Comparison of ENCODE assay signal across 11 mouse cellular contexts in the genomic region with DNA sequence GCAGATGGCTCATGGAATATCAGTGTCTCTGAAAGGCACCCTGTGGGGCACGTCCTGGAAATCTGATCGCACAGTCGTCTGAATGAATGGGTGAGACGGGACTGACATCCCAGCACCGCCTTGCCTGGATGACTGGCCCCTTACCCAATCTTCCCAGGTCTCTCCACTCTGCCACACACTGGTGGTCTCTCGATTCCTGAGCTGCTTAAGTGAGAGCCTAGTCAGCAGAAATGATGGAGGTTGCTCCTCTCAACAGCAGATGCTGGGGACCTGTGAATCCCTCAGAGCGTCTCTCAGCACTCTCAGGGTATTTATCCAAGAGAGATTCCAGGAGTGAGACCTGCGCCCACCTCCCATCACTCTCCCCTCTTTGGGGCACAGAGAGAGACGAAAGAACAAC. TPM values are rescaled to one million over a fixed set of nuclear protein-coding genes. Genes with fewer than 3 reads are reported as not detected.
A peak's percentile ranks its signal among the peaks of the same experiment; 100 is the strongest.
DNase-seq lines count a peak whose midpoint lies in the region; ATAC-seq and TF ChIP-seq lines count a peak whose summit lies in the region.
"Had no signal": no experiment of that assay in that cellular context is flagged by ENCODE, and none has a peak within 500 bp of the region (broad histone marks: within the 10 kb centered on the region; RNA-seq: fewer than 3 reads in every experiment).

No protein-coding gene starts in this region.

- ATAC-seq in lung, embryonic 14.5 days (ENCODE audit: insufficient read depth): no peak
- no peak for ATAC-seq in lung, postnatal 0 days
- ATAC-seq in embryonic facial prominence, embryonic 11.5 days (replicated peaks; ENCODE audit: insufficient number of reproducible peaks, low FRiP score, low TSS enrichment, low read depth): no peak
- ATAC-seq in hindbrain, postnatal 0 days: 0 out of 2 replicates have a peak, but pooled peaks have one; percentile 9
- ATAC-seq in midbrain, embryonic 13.5 days: no peak
- no peak for ATAC-seq in erythroid progenitor cell, adult 5-6 weeks (replicated peaks; ENCODE audit: low FRiP score, poor library complexity, severe bottlenecking)

- H3K27ac ChIP-seq in lung, embryonic 14.5 days (ENCODE audit: low read depth): no peak overlapping the region; the same call in 1 of the 2 replicates
- no peak overlapping the region for H3K27ac ChIP-seq in lung, postnatal 0 days (ENCODE audit: low read length)
- H3K27ac ChIP-seq in embryonic facial prominence, embryonic 11.5 days (replicated peaks; ENCODE audit: low read depth, low read length): no peak overlapping the region
- H3K27ac ChIP-seq in hindbrain, postnatal 0 days: no peak overlapping the region
- H3K27ac ChIP-seq in midbrain, embryonic 13.5 days: no peak overlapping the region

- no peak overlapping the region for H3K4me3 ChIP-seq in lung, embryonic 14.5 days (ENCODE audit: low read depth, low read length)
- H3K4me3 ChIP-seq in lung, postnatal 0 days (ENCODE audit: low read depth, low read length): no peak overlapping the region
- H3K4me3 ChIP-seq in embryonic facial prominence, embryonic 11.5 days (ENCODE audit: low read depth, low read length): no peak overlapping the region
- no peak overlapping the region for H3K4me3 ChIP-seq in hindbrain, postnatal 0 days (ENCODE audit: low read length)
- H3K4me3 ChIP-seq in midbrain, embryonic 13.5 days (replicated peaks): no peak overlapping the region

- H3K4me1 ChIP-seq in lung, embryonic 14.5 days (ENCODE audit: insufficient read depth): no peaks in the 10 kb centered on the region; the same call in none of the 2 replicates
- H3K4me1 ChIP-seq in lung, postnatal 0 days (ENCODE audit: insufficient read depth, low read depth, low read length): 0 out of 2 replicates have a peak, but pooled peaks cover 4% of the 10 kb centered on the region
- peaks cover 5% of the 10 kb centered on the region for H3K4me1 ChIP-seq in embryonic facial prominence, embryonic 11.5 days (ENCODE audit: control insufficient read depth, insufficient read depth, low read length)
- H3K4me1 ChIP-seq in hindbrain, postnatal 0 days (ENCODE audit: insufficient read depth, low read length): no peaks in the 10 kb centered on the region
- peaks cover 17% of the 10 kb centered on the region for H3K4me1 ChIP-seq in midbrain, embryonic 13.5 days (replicated peaks)

- no peak for DNase-seq in lung, embryonic 14.5 days
- DNase-seq in lung, postnatal 0 days (ENCODE audit: low spot score): no peak
- peak; percentile 32 for DNase-seq in embryonic facial prominence, embryonic 11.5 days (ENCODE audit: low spot score)
- no peak for DNase-seq in hindbrain, postnatal 0 days (ENCODE audit: low spot score)
- no peak for DNase-seq in adrenal gland, adult 2 months
- DNase-seq: adrenal gland, postnatal 14 days; cerebellum, adult 2 months; kidney, adult 11 months; thymus, postnatal 36 days had no signal

- no peak overlapping the region for H3K9ac ChIP-seq in lung, embryonic 14.5 days
- no peak overlapping the region for H3K9ac ChIP-seq in lung, postnatal 0 days (replicated peaks; ENCODE audit: low read depth)
- no peak overlapping the region for H3K9ac ChIP-seq in embryonic facial prominence, embryonic 11.5 days (replicated peaks; ENCODE audit: low read length)
- H3K9ac ChIP-seq in hindbrain, postnatal 0 days (replicated peaks; ENCODE audit: low read length): no peak overlapping the region
- H3K9ac ChIP-seq in midbrain, embryonic 13.5 days (replicated peaks): no peak overlapping the region; the same call in 1 of the 2 replicates

- H3K9me3 ChIP-seq in lung, embryonic 14.5 days (ENCODE audit: low read depth, low read length): no peaks in the 10 kb centered on the region
- no peaks in the 10 kb centered on the region for H3K9me3 ChIP-seq in lung, postnatal 0 days (ENCODE audit: low read length)
- H3K9me3 ChIP-seq in embryonic facial prominence, embryonic 11.5 days (replicated peaks; ENCODE audit: control insufficient read depth, low read length): no peaks in the 10 kb centered on the region
- no peaks in the 10 kb centered on the region for H3K9me3 ChIP-seq in hindbrain, postnatal 0 days (ENCODE audit: low read length)
- H3K9me3 ChIP-seq in midbrain, embryonic 13.5 days: no peaks in the 10 kb centered on the region

- no peaks in the 10 kb centered on the region for H3K27me3 ChIP-seq in lung, embryonic 14.5 days (ENCODE audit: insufficient read depth, low read length)
- H3K27me3 ChIP-seq in lung, postnatal 0 days (replicated peaks; ENCODE audit: insufficient read depth, low read length): no peaks in the 10 kb centered on the region
- H3K27me3 ChIP-seq in embryonic facial prominence, embryonic 11.5 days (ENCODE audit: control insufficient read depth, insufficient read depth, low read length): no peaks in the 10 kb centered on the region
- no peaks in the 10 kb centered on the region for H3K27me3 ChIP-seq in hindbrain, postnatal 0 days (ENCODE audit: insufficient read depth, low read length)
- H3K27me3 ChIP-seq in midbrain, embryonic 13.5 days: no peaks in the 10 kb centered on the region

- 21% methylated on average over 9 of the region's 9 CpGs for WGBS in lung, embryonic 14.5 days
- 45% methylated on average over 9 of the region's 9 CpGs for WGBS in lung, postnatal 0 days
- 27% methylated on average over 9 of the region's 9 CpGs for WGBS in embryonic facial prominence, embryonic 11.5 days
- 25% methylated on average over 9 of the region's 9 CpGs for WGBS in hindbrain, postnatal 0 days
- 19% methylated on average over 9 of the region's 9 CpGs for WGBS in midbrain, embryonic 13.5 days

- peak overlapping the region; percentile 35 for H3K4me2 ChIP-seq in lung, embryonic 14.5 days
- H3K4me2 ChIP-seq in lung, postnatal 0 days (replicated peaks; ENCODE audit: low read depth, low read length): no peak overlapping the region
- H3K4me2 ChIP-seq in embryonic facial prominence, embryonic 11.5 days (ENCODE audit: low read depth, low read length): no peak overlapping the region
- H3K4me2 ChIP-seq in hindbrain, postnatal 0 days (ENCODE audit: low read depth, low read length): no peak overlapping the region
- peak overlapping the region; percentile 5 for H3K4me2 ChIP-seq in midbrain, embryonic 13.5 days (replicated peaks)

- no peak for TF ChIP-seq EP300 in lung, postnatal 0 days (IDR thresholded peaks at IDR 0.05)

- H3K36me3 ChIP-seq in lung, embryonic 14.5 days (ENCODE audit: insufficient read depth): no peaks in the 10 kb centered on the region
- no peaks in the 10 kb centered on the region for H3K36me3 ChIP-seq in lung, postnatal 0 days (ENCODE audit: insufficient read depth, low read length)
- no peaks in the 10 kb centered on the region for H3K36me3 ChIP-seq in embryonic facial prominence, embryonic 11.5 days (replicated peaks; ENCODE audit: control insufficient read depth, insufficient read depth, low read depth, low read length)
- no peaks in the 10 kb centered on the region for H3K36me3 ChIP-seq in hindbrain, postnatal 0 days (ENCODE audit: insufficient read depth, low read length)
- no peaks in the 10 kb centered on the region for H3K36me3 ChIP-seq in midbrain, embryonic 13.5 days

- no peak for TF ChIP-seq CTCF in lung, embryonic 14.5 days (IDR thresholded peaks at IDR 0.05; ENCODE audit: low read depth)
- TF ChIP-seq CTCF in lung, postnatal 0 days (IDR thresholded peaks at IDR 0.05): no peak
- no peak for TF ChIP-seq CTCF in hindbrain, postnatal 0 days (IDR thresholded peaks at IDR 0.05; ENCODE audit: low read depth)

RNA-seq across cellular contexts. Expression of a gene that starts 36.8 kb away (rescaled TPM):
- polyA plus RNA-seq in lung, embryonic 14.5 days (2014; fragmentation: Nextera tagmentation; extraction: Ambion mirVana): 26.7 and 27.5 TPM in 2 replicates
- polyA plus RNA-seq in lung, postnatal 0 days (2015; fragmentation: Nextera tagmentation; extraction: Ambion mirVana): 15.3 and 16.4 TPM in 2 replicates
- polyA plus RNA-seq in embryonic facial prominence, embryonic 11.5 days (2014; fragmentation: Nextera tagmentation; extraction: Ambion mirVana): 41.2 and 42.3 TPM in 2 replicates
- 22.3 and 25.7 TPM in 2 replicates for total RNA-seq in hindbrain, postnatal 0 days (2014; rRNA removed)
- 17.2 and 19.5 TPM in 2 replicates for polyA plus RNA-seq in hindbrain, postnatal 0 days (2015; fragmentation: Nextera tagmentation; extraction: Ambion mirVana)
- polyA plus RNA-seq in midbrain, embryonic 13.5 days (2015; fragmentation: Nextera tagmentation; extraction: Ambion mirVana): 29.2 and 30.2 TPM in 2 replicates
- total RNA-seq in adrenal gland, adult 2 months (2021): 10 to 100 TPM; 16.1 to 18.6 TPM
- polyA plus RNA-seq in adrenal gland, adult 2 months (2012; rRNA removed): 2.5 and 3.7 TPM in 2 replicates
- 5.0 and 7.2 TPM in 2 replicates for total RNA-seq in erythroid progenitor cell, adult 5-6 weeks (2015; ENCODE audit: low replicate concordance)
- 4.1 and 5.6 TPM in 2 replicates for total RNA-seq in erythroid progenitor cell, adult 5-6 weeks (2017; ENCODE audit: low replicate concordance)

Comparison
In these comparisons a context has a peak if more than half of its experiments do, and no peak if none do; other contexts are left out.
1. H3K4me2 ChIP-seq: peak in lung, embryonic 14.5 days (single experiment) and midbrain, embryonic 13.5 days (single experiment); none in lung, postnatal 0 days (single experiment), embryonic facial prominence, embryonic 11.5 days (single experiment) and hindbrain, postnatal 0 days (single experiment).